Mouse (Mus musculus) lung, embryonic 16.5 days (tissue): ENCODE data around the gene Cpsf2. TPM values are rescaled to one million over a fixed set of nuclear protein-coding genes. Genes with fewer than 3 reads are reported as not detected.

Experiments used
- ATAC-seq: fragments of 200-750 bp; cut with Nextera tagmentation; 2 replicates; pipeline ENCODE4 v1.8.0; 2017; ENCODE audit warnings: low read depth, mild to moderate bottlenecking, moderate library complexity
- H3K27ac ChIP-seq: fragments of 300-500 bp; sonication (generic); 2 replicates; pipeline ENCODE4 v1.5.1; 2014; ENCODE audit warnings: mild to moderate bottlenecking, control low read depth, low read length
- H3K27me3 ChIP-seq: fragments of 300-500 bp; sonication (generic); 2 replicates; pipeline ENCODE4 v1.6.1; 2014; ENCODE audit warnings: low read depth, low read length, mixed read lengths; ENCODE audit not compliant: control insufficient read depth, insufficient read depth
- H3K36me3 ChIP-seq: fragments of 300-500 bp; sonication (generic); 2 replicates; pipeline ENCODE4 v1.6.1; 2014; ENCODE audit warnings: low read length; ENCODE audit not compliant: control insufficient read depth, insufficient read depth
- H3K4me1 ChIP-seq: fragments of 300-500 bp; sonication (generic); replicated peaks from 2 replicates; pipeline ENCODE4 v1.6.1; 2014; ENCODE audit warnings: low read length, mixed read lengths; ENCODE audit not compliant: control insufficient read depth, insufficient read depth
- H3K4me2 ChIP-seq: fragments of 300-500 bp; sonication (generic); 2 replicates; pipeline ENCODE4 v1.6.1; 2014; ENCODE audit warnings: low read depth, low read length, control low read depth
- H3K4me3 ChIP-seq: fragments of 300-500 bp; sonication (generic); 2 replicates; pipeline ENCODE4 v1.5.1; 2014; ENCODE audit warnings: mild to moderate bottlenecking, low read length, control low read depth
- H3K9ac ChIP-seq: fragments of 300-500 bp; sonication (generic); 2 replicates; pipeline ENCODE4 v1.6.1; 2014; ENCODE audit warnings: low read length, control low read depth
- H3K9me3 ChIP-seq: fragments of 300-500 bp; sonication (generic); 2 replicates; pipeline ENCODE4 v1.6.1; 2016; ENCODE audit warnings: low read length; ENCODE audit not compliant: control insufficient read depth
- WGBS: fragments of 180-500 bp; shearing (Covaris S2); extraction: QIAGEN DNeasy Blood & Tissue Kit; methylation state at CpG from one replicate; pipeline ENCODE4 v1.1.7; 2014; 5-methylcytosine and 5-hydroxymethylcytosine counted together
- polyA plus RNA-seq: library from polyadenylated mRNA; unstranded; fragments of >200 nt; fragmentation: Nextera tagmentation; extraction: Ambion mirVana; gene quantifications from 2 replicates; pipeline ENCODE4 v1.2.1, GENCODE M21; 2015

The Cpsf2 gene
- polyA plus RNA-seq, 1 experiment from 2014 or later: 27.2 TPM

DNA sequence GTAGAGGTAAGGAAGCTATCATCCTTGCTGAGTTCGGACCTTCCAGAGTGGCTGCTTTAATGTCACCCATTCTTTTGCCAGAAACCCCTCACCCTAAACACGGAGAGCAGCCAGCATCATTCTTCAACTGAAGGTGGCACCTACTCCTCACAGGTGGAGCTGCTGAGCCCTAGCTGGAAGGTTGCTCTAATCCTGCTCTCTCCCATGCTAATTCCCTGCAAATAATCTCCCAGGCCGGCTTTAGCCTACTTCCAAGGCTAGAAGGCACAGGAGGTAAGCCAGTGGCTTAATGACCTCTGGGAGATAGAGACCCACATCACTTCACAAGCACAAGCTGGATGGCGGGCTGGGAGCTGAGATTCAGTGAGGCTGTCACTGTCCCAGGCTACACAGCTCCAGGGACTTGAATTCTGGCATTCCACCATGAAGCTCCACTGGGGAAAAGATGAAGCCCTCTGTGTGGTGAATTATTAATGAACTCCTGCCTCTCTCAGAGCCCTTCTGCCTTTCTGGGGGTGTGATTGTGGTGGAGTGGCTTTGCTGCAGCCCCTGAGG, 54.2 kb downstream of the Cpsf2 start:
- ATAC-seq: no peak

DNA sequence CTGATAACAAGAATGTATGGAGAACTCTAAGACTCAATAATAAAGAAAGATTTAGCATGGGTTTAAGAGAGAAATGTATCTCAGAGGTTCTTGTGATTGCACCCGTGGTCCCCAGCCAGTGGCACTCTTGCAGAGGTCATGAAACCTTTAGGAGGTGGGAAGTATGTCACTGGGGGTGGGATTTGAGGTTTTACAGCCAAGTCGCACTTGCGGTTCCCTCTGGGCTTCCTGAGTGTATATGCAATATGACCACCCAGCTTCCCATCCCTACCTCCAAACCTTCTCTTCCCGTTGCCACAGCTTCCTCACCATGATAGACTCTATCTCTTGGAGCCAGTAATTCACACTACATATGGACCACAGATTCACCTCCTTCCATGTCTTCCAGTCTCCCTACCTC, 59.1 kb downstream of the Cpsf2 start:
- ATAC-seq: no peak
- no peaks in the 10 kb centered on the region for H3K27me3 ChIP-seq
- no peak overlapping the region for H3K9ac ChIP-seq
- H3K4me1 ChIP-seq: no peaks in the 10 kb centered on the region
- no peak overlapping the region for H3K4me3 ChIP-seq
- H3K4me2 ChIP-seq: no peak overlapping the region
- no peak overlapping the region for H3K27ac ChIP-seq
- 84% methylated on average over 4 of the region's 4 CpGs for WGBS
- H3K36me3 ChIP-seq: no peaks in the 10 kb centered on the region
- no peaks in the 10 kb centered on the region for H3K9me3 ChIP-seq

More for the DNA sequence above, 54.2 kb downstream of the Cpsf2 start:
- H3K4me1 ChIP-seq: no peaks in the 10 kb centered on the region
- H3K9ac ChIP-seq: no peak overlapping the region
- 50% methylated on average over 4 of the region's 4 CpGs for WGBS
- H3K9me3 ChIP-seq: no peaks in the 10 kb centered on the region
- H3K4me2 ChIP-seq: no peak overlapping the region
- H3K36me3 ChIP-seq: no peaks in the 10 kb centered on the region
- no peaks in the 10 kb centered on the region for H3K27me3 ChIP-seq
- H3K4me3 ChIP-seq: no peak overlapping the region
- no peak overlapping the region for H3K27ac ChIP-seq

DNA sequence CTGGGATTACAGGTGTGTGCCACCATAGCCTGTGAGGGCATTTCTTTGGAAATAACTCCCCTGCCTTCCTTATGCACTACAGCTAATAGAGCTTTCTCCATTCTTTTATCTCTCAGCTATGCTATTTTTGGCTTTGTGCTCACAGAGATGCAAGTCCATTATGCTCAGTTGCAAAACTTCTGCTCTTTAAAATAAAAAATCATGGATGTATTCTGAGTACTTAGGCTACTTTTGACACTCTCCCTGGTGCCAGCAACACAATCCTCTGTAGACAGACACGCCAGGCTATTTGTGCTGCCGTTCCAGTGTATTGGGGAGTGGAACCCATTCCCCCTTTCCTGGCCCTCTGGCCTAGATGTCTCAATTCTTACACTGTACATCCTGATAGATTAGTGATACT, 64.1 kb downstream of the Cpsf2 start:
- WGBS: 84% methylated on average over 2 of the region's 2 CpGs
- Histone ChIP-seq H3K36me3 (no peaks in the 10 kb centered on the region), H3K27me3 (no peaks in the 10 kb centered on the region), H3K4me2 (no peak overlapping the region), H3K9me3 (no peaks in the 10 kb centered on the region), H3K9ac (no peak overlapping the region), H3K27ac (no peak overlapping the region), H3K4me1 (peaks cover 2% of the 10 kb centered on the region; the same call in 1 of the 2 replicates), H3K4me3 (no peak overlapping the region)
- no peak for ATAC-seq

- Histone ChIP-seq H3K27me3 (no peaks in the 10 kb centered on the region), H3K9ac (no peak overlapping the region), H3K9me3 (no peaks in the 10 kb centered on the region), H3K4me3 (no peak overlapping the region), H3K27ac (no peak overlapping the region), H3K4me2 (no peak overlapping the region), H3K4me1 (peaks cover 2% of the 10 kb centered on the region; the same call in 1 of the 2 replicates), H3K36me3 (no peaks in the 10 kb centered on the region)
- no peak for ATAC-seq
- 29% methylated on average over 2 of the region's 2 CpGs for WGBS
These were observed 65.9 kb downstream of the Cpsf2 start for GRCm38 (mm10) chr12:102041699-102042098.

GRCm38 (mm10) chr12:102042247-102042646, 66.5 kb downstream of the Cpsf2 start:
- Histone ChIP-seq H3K9me3 (no peaks in the 10 kb centered on the region), H3K36me3 (no peaks in the 10 kb centered on the region), H3K27ac (no peak overlapping the region), H3K9ac (no peak overlapping the region), H3K4me2 (no peak overlapping the region), H3K27me3 (no peaks in the 10 kb centered on the region), H3K4me3 (no peak overlapping the region), H3K4me1 (peaks cover 2% of the 10 kb centered on the region; the same call in 1 of the 2 replicates)
- ATAC-seq: no peak
- WGBS: 55% methylated on average over 7 of the region's 7 CpGs

DNA sequence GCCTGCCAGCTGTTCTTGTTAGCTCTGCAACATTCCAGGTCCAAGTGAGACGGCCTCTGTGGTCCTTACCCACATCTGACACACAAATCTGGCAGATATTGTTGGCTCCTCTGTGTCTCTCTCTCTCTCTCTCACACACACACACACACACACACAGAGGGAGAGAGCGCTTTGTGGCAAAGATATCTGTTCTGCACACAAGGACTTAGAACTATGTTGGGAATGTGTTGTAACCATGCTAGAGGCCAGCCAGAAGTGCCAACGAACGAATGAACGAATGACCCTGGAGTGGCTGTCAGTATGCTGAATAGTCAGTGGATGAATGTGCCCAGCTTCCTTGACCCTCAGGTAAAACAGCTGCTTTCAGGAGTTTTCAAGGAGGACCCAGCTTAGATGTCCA, 68.1 kb downstream of the Cpsf2 start:
- Histone ChIP-seq H3K36me3 (no peaks in the 10 kb centered on the region), H3K9ac (no peak overlapping the region), H3K27ac (no peak overlapping the region), H3K4me1 (peaks cover 2% of the 10 kb centered on the region; the same call in 1 of the 2 replicates), H3K4me2 (no peak overlapping the region), H3K4me3 (no peak overlapping the region), H3K27me3 (no peaks in the 10 kb centered on the region), H3K9me3 (no peaks in the 10 kb centered on the region)
- peak; percentile 79 for ATAC-seq
- WGBS: 48% methylated on average over 5 of the region's 5 CpGs

DNA sequence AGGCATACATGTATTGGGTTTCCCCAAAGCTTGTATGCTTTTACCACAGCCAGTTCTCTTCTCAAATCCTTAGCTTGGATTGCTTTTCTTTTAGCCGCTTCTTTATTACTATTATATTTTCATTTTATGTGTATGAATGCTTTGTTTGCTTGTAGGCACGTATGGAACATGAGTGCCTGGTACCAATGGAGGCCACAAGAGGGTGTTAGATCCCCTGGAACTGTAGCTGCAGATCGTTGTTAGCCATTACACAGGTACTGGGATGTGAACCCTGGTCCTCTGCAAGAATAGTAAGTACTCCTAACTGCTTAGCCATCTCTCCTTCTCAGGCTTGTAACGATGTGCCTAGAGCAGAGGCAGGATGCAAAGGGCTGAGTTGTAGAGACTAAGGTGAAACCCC, 78.4 kb downstream of the Cpsf2 start:
- no peaks in the 10 kb centered on the region for H3K9me3 ChIP-seq
- ATAC-seq: no peak
- no peaks in the 10 kb centered on the region for H3K27me3 ChIP-seq
- 85% methylated on average over 4 of the region's 4 CpGs for WGBS
- no peak overlapping the region for H3K27ac ChIP-seq
- no peaks in the 10 kb centered on the region for H3K36me3 ChIP-seq
- H3K4me2 ChIP-seq: no peak overlapping the region
- H3K4me3 ChIP-seq: no peak overlapping the region
- H3K9ac ChIP-seq: no peak overlapping the region
- no peaks in the 10 kb centered on the region for H3K4me1 ChIP-seq

DNA sequence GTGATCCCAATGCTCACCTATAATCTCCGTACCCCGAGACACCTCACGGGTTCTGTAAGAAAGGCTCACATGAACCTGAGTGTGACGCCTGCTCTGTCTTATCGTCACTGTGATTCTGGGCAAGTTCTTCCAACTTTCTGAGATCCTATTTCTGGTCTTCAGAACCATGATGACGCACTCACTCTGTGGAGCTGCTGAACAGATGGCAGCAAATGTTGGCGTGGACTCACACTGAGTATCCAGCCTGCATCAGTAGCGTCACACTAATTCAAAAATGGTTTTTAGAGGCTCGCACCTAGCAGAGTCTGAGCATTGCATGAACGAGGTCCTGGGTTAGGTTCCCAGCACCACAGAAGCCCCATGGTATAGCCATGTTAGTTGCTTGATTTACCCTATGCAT, 80.0 kb downstream of the Cpsf2 start:
- H3K27me3 ChIP-seq: no peaks in the 10 kb centered on the region
- WGBS: 90% methylated on average over 10 of the region's 10 CpGs
- H3K36me3 ChIP-seq: no peaks in the 10 kb centered on the region
- no peak overlapping the region for H3K9ac ChIP-seq
- no peak for ATAC-seq
- no peaks in the 10 kb centered on the region for H3K4me1 ChIP-seq
- H3K4me2 ChIP-seq: no peak overlapping the region
- H3K27ac ChIP-seq: no peak overlapping the region
- no peaks in the 10 kb centered on the region for H3K9me3 ChIP-seq
- no peak overlapping the region for H3K4me3 ChIP-seq
